Mouse (Mus musculus) midbrain, embryonic 14.5 days (tissue): ENCODE measurements around the gene Gm20489. TPM values are rescaled to one million over a fixed set of nuclear protein-coding genes. Genes with fewer than 3 reads are reported as not detected.

Experiments
- ATAC-seq: fragments of 200-750 bp; cut with Nextera tagmentation; 2 replicates; pipeline ENCODE4 v1.8.0; 2017; ENCODE audit warnings: moderate number of reproducible peaks, moderate library complexity; ENCODE audit not compliant: low FRiP score, low TSS enrichment
- DNase-seq: peaks from one replicate; pipeline ENCODE4 v3.0.0-alpha.2; 2015
- H3K27ac ChIP-seq: fragments of 300-500 bp; sonication (generic); replicated peaks from 2 replicates; pipeline ENCODE4 v1.5.1; 2014; ENCODE audit warnings: mild to moderate bottlenecking, low read depth, low read length, moderate library complexity
- H3K27me3 ChIP-seq: fragments of 300-500 bp; sonication (generic); 2 replicates; pipeline ENCODE4 v1.6.1; 2014; ENCODE audit warnings: low read length, control low read depth, mixed read lengths; ENCODE audit not compliant: control insufficient read depth, insufficient read depth
- H3K36me3 ChIP-seq: fragments of 300-500 bp; sonication (generic); 2 replicates; pipeline ENCODE4 v1.6.1; 2014; ENCODE audit warnings: low read length, control low read depth; ENCODE audit not compliant: control insufficient read depth, insufficient read depth
- H3K4me1 ChIP-seq: fragments of 300-500 bp; sonication (generic); 2 replicates; pipeline ENCODE4 v1.6.1; 2014; ENCODE audit warnings: mild to moderate bottlenecking, antibody characterized with exemption, low read length, control low read depth; ENCODE audit not compliant: control insufficient read depth, insufficient read depth
- H3K4me2 ChIP-seq: fragments of 300-500 bp; sonication (generic); 2 replicates; pipeline ENCODE4 v1.6.1; 2014; ENCODE audit warnings: mild to moderate bottlenecking, low read length, moderate library complexity
- H3K4me3 ChIP-seq: fragments of 300-500 bp; sonication (generic); replicated peaks from 2 replicates; pipeline ENCODE4 v1.5.1; 2014; ENCODE audit warnings: low read depth, low read length
- H3K9ac ChIP-seq: fragments of 300-500 bp; sonication (generic); replicated peaks from 2 replicates; pipeline ENCODE4 v1.6.1; 2014; ENCODE audit warnings: mild to moderate bottlenecking, low read length, moderate library complexity
- H3K9me3 ChIP-seq: fragments of 300-500 bp; sonication (generic); 2 replicates; pipeline ENCODE4 v1.6.1; 2016; ENCODE audit warnings: low read length, control low read depth, mixed read lengths; ENCODE audit not compliant: control insufficient read depth
- WGBS: fragments of 180-500 bp; shearing (Covaris S2); extraction: QIAGEN DNeasy Blood & Tissue Kit; methylation state at CpG from one replicate; pipeline ENCODE4 v1.1.7; 2014; 5-methylcytosine and 5-hydroxymethylcytosine counted together
- polyA plus RNA-seq: library from polyadenylated mRNA; unstranded; fragments of >200 nt; fragmentation: Nextera tagmentation; extraction: Ambion mirVana; gene quantifications from 2 replicates; pipeline ENCODE4 v1.2.1, GENCODE M21; 2014

The Gm20489 gene
- polyA plus RNA-seq, 1 experiment from 2014 or later: not detected

DNA sequence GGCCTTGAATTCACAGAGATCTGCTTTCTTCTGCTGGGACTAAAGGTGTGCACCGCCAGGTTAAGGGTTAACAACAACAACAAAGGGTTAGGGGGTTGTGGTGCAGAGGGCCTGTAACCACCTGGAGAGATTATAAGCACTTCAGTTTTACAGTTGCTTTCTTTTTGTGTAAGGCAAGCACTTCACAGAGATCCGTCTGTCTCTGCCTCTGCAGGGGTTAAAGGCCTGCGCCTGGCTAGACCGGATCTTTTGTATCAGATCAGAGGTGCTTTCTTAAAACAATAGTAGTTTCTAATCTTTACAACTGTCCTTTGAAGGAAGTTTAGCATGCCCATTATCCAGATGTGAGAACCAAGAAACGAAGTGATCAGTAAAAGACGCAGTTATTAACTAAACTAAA lies 4.6 kb upstream of the Gm20489 start:
- ATAC-seq: no peak
- peak overlapping the region; percentile 72 for H3K27ac ChIP-seq

GRCm38 (mm10) chrX:101268025-101268754 lies 633 bp downstream of the Gm20489 start, which contains the start of gene Il2rg:
Gene Il2rg (minus strand): TSS chrX:101268255.
- no peaks in the 10 kb centered on the region for H3K9me3 ChIP-seq
- WGBS: 76% methylated on average over 5 of the region's 5 CpGs
- no peaks in the 10 kb centered on the region for H3K4me1 ChIP-seq
- no peak within 1 kb of the TSS for H3K4me3 ChIP-seq
- no peaks in the 10 kb centered on the region for H3K36me3 ChIP-seq
- H3K27me3 ChIP-seq: no peaks in the 10 kb centered on the region
- H3K4me2 ChIP-seq: no peak within 1 kb of the TSS
- ATAC-seq (no peak), DNase-seq (no peak)
- no peak within 1 kb of the TSS for H3K9ac ChIP-seq
- H3K27ac ChIP-seq: no peak within 1 kb of the TSS

More for the DNA sequence above, 4.6 kb upstream of the Gm20489 start:
- H3K4me1 ChIP-seq: no peaks in the 10 kb centered on the region
- H3K9ac ChIP-seq: no peak overlapping the region
- H3K4me3 ChIP-seq: peak overlapping the region; percentile 52
- WGBS: 22% methylated on average over 6 of the region's 6 CpGs
- H3K9me3 ChIP-seq: no peaks in the 10 kb centered on the region
- peak overlapping the region; percentile 55 for H3K4me2 ChIP-seq
- DNase-seq: no peak
- peaks cover 7% of the 10 kb centered on the region; the same call in 1 of the 2 replicates for H3K36me3 ChIP-seq
- no peaks in the 10 kb centered on the region for H3K27me3 ChIP-seq

DNA sequence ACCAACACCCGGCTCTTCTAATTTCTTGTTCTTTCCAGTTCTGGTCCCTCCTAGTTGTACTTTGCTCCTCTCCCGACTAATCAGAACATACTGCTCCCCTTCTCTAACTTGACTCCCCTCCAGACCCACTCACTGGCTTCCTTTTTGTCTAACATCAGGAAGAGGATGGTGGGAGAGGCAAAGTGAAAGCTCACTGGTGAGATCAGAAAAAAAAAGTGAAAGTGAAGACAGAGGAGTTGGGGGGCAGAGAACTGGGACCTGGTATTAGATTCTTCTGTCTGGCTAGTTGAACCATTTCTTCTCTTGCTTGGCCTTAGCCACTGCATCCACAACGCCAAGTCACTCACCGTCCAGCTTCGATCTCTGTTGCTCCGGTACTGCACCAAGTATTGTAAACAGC lies 2.2 kb downstream of the Gm20489 start:
- no peaks in the 10 kb centered on the region for H3K4me1 ChIP-seq
- no peak overlapping the region for H3K9ac ChIP-seq
- no peaks in the 10 kb centered on the region for H3K27me3 ChIP-seq
- DNase-seq (no peak), ATAC-seq (no peak)
- no peak overlapping the region for H3K4me2 ChIP-seq
- no peak overlapping the region for H3K4me3 ChIP-seq
- H3K36me3 ChIP-seq: no peaks in the 10 kb centered on the region
- 97% methylated on average over 6 of the region's 6 CpGs for WGBS
- no peak overlapping the region for H3K27ac ChIP-seq
- no peaks in the 10 kb centered on the region for H3K9me3 ChIP-seq

GRCm38 (mm10) chrX:101263892-101264291 lies 4.9 kb downstream of the Gm20489 start, which contains the start of gene Gm614:
Gene Gm614 (minus strand): TSS chrX:101263992.
- ATAC-seq (no peak), DNase-seq (no peak)
- no peak within 1 kb of the TSS for H3K27ac ChIP-seq
- no peaks in the 10 kb centered on the region for H3K4me1 ChIP-seq
- H3K27me3 ChIP-seq: no peaks in the 10 kb centered on the region
- H3K9me3 ChIP-seq: no peaks in the 10 kb centered on the region
- no peak within 1 kb of the TSS for H3K4me3 ChIP-seq
- no peak within 1 kb of the TSS for H3K9ac ChIP-seq
- no peaks in the 10 kb centered on the region for H3K36me3 ChIP-seq
- H3K4me2 ChIP-seq: no peak within 1 kb of the TSS
- WGBS: 82% methylated on average over 1 of the region's 1 CpGs

DNA sequence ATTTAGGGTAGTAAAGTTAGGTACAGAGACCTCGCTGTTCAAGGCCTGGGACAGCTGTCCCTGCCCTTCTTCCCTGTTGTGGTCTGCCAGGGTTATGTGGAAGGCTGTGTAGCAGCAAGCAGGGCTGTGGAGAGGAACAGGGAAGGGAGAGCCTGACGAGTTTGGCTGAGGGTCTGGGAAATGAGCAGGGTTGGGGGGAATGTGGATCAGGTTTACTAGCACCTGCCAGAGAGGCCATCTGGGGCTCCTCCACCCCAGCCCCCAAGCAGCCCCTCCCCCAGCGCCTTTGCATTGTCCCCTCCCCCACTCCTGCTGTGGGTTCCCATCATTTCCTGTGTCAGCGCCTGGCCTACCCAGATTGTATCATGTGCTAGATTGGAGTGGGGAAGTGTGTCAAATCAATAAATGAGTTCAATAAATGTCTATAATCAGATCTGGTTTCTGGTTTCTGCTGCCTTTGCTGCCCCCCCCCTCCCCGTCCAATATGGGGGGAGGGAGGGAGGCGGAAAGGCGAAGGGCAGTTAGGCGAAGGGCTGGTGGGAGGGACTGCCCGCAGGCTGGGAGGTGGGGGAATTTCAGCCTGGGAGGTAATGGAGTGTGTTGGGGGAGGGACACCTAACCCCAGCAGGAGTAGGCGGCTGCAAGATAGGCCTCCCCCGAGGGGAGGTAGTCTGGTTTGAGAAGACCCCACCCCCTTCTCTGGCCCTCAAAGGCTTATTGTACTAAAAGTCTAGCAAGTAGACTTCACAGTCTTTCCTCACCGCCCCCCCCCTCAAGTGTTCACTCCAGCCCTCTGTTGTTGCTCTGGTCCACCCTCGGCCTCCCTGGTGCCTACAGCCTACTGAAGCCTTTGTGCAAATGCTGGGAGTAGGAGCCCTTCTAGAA lies 8.1 kb downstream of the Gm20489 start:
- H3K9me3 ChIP-seq: no peaks in the 10 kb centered on the region
- ATAC-seq (peak; percentile 69), DNase-seq (peak; percentile 33)
- no peaks in the 10 kb centered on the region for H3K36me3 ChIP-seq
- no peak overlapping the region for H3K4me2 ChIP-seq
- 38% methylated on average over 13 of the region's 13 CpGs for WGBS
- H3K4me3 ChIP-seq: no peak overlapping the region
- peak overlapping the region; percentile 63 for H3K27ac ChIP-seq
- no peak overlapping the region for H3K9ac ChIP-seq
- no peaks in the 10 kb centered on the region for H3K4me1 ChIP-seq
- H3K27me3 ChIP-seq: no peaks in the 10 kb centered on the region

GRCm38 (mm10) chrX:101256603-101257002 lies 12.2 kb downstream of the Gm20489 start:
- Histone ChIP-seq H3K9ac (no peak overlapping the region), H3K36me3 (no peaks in the 10 kb centered on the region), H3K4me2 (no peak overlapping the region), H3K9me3 (no peaks in the 10 kb centered on the region), H3K4me3 (no peak overlapping the region), H3K27ac (no peak overlapping the region), H3K4me1 (no peaks in the 10 kb centered on the region), H3K27me3 (no peaks in the 10 kb centered on the region)
- 88% methylated on average over 13 of the region's 13 CpGs for WGBS
- DNase-seq (peak; percentile 3), ATAC-seq (no peak)

DNA sequence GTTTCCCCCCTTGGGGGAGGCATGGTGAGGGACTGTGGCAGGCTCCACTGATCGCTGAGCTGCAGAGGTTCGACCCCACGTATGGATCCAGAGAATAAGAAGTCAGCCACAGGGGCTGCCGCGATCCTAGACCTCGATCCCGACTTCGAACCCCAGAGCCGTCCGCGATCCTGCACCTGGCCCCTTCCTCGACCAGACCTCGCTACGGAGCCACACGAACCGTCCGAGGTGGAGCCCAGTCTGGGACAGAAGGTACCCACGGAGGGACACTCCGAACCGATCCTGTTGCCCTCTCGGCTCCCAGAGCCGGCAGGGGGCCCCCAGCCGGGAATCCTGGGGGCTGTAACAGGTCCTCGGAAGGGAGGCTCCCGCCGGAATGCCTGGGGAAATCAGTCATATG lies 14.1 kb downstream of the Gm20489 start:
- Histone ChIP-seq H3K27me3 (no peaks in the 10 kb centered on the region), H3K4me2 (peak overlapping the region; percentile 70), H3K36me3 (no peaks in the 10 kb centered on the region), H3K9me3 (no peaks in the 10 kb centered on the region), H3K4me1 (no peaks in the 10 kb centered on the region), H3K4me3 (peak overlapping the region; percentile 47), H3K9ac (peak overlapping the region; percentile 20; the same call in 1 of the 2 replicates), H3K27ac (no peak overlapping the region)
- DNase-seq: no peak
- 22% methylated on average over 26 of the region's 26 CpGs for WGBS
- peak; percentile 25; the same call in 1 of the 2 replicates for ATAC-seq

DNA sequence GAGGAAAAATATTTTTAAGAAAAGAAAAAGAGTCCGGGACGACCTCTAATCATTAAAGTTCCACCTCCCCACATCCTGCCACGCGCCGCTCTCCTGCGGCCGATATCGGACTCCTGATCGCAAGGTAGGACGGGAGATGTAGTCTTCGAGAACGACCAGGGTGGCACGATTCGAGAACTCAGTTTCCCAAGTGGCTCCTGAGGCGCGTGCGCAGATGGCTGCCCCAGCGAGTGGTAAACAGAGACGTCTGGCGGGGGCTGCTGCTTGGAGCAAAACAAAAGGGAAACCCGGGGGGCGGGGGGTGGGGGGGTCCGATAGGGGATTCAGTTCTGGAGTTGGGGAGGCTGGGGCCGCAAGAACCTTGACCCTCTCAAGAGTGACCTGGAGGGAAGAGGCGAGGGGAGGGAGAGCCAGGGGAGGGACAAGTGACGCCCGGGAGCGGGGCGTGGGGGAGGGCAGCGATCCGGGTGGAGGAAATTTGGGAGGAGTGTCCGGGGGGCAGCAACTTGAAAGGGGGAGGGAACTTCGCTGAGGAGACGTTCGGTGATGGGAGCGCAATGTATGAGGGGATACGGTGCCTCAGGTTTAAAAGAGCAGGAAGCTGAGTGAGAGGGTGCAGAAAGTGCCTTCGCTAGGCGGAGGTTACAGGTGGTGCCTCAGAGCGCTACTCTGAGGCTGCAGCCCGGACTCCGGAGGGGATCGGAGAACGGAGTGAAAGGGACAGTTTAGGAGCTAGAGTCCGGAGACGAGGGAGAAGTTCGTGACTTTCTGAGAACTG lies 14.7 kb downstream of the Gm20489 start, which contains the start of gene Foxo4:
TSS of gene Foxo4 (plus strand) at position 577 of the 778 bp plus-strand sequence.
- Histone ChIP-seq H3K36me3 (no peaks in the 10 kb centered on the region), H3K27me3 (no peaks in the 10 kb centered on the region), H3K9ac (peak within 1 kb of the TSS; percentile 20), H3K4me3 (peak within 1 kb of the TSS; percentile 47), H3K9me3 (no peaks in the 10 kb centered on the region), H3K4me1 (no peaks in the 10 kb centered on the region), H3K27ac (no peak within 1 kb of the TSS), H3K4me2 (peak within 1 kb of the TSS; percentile 70)
- 26% methylated on average over 44 of the region's 47 CpGs for WGBS
- ATAC-seq (peak; percentile 92), DNase-seq (peak; percentile 93)
